8 mouse cellular contexts compared by ENCODE assay signal in the genomic region with DNA sequence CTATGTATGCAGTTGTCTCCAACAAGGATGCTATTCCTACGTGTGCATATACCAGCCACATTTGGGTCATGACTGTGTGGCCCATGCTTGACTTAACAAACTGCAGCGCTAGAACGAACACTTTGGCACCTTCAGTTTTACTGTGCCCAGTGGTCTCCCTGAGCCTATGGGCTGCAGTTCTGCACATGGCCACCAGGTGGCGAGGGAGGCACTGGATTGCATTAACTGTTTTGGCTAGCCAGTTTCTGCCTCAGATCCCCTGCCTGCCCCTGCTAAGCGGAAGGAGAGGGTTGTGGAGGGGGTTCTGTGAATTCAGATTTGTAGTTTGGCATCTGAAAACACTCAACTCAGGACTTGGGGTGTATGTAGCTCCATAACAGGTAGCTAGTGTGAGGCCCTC.
DNase-seq lines count a peak whose midpoint lies in the region; ATAC-seq and TF ChIP-seq lines count a peak whose summit lies in the region.

No protein-coding gene starts in this region.

- ATAC-seq in forebrain, embryonic 12.5 days (ENCODE audit: low FRiP score) = peak; percentile 17; the same call in 1 of the 2 replicates
- peak; percentile 61 to 71; a peak in 3 of 4 replicates for ATAC-seq in hematopoietic stem cell, adult 5-6 weeks (replicated peaks in 1 of 2; ENCODE audit: insufficient read depth in 1 of 2, low FRiP score in 2 of 2, low TSS enrichment in 1 of 2, low read depth in 1 of 2, poor library complexity in 2 of 2, severe bottlenecking in 2 of 2)
- ATAC-seq in lung, embryonic 14.5 days (ENCODE audit: insufficient read depth) = peak; percentile 10; the same call in 1 of the 2 replicates

- no peak for TF ChIP-seq POLR2A in ES-Bruce4 (IDR thresholded peaks at IDR 0.05; ENCODE audit: insufficient read depth, low read length)
- no peak for TF ChIP-seq POLR2A in olfactory bulb, adult 2 months (IDR thresholded peaks at IDR 0.05; ENCODE audit: insufficient read depth, low read depth, low read length)

- TF ChIP-seq EP300 in ES-Bruce4 (IDR thresholded peaks at IDR 0.05; ENCODE audit: insufficient read depth, low read depth, low read length) = no peak

- WGBS in forebrain, embryonic 12.5 days = 38% methylated on average over 5 of the region's 5 CpGs
- 33% methylated on average over 5 of the region's 5 CpGs for WGBS in lung, embryonic 14.5 days
- WGBS in olfactory bulb, adult 2 months = 22% methylated on average over 5 of the region's 5 CpGs

- no peaks in the 10 kb centered on the region for H3K9me3 ChIP-seq in ES-Bruce4 (replicated peaks; ENCODE audit: control insufficient read depth, insufficient read depth, low read length, poor library complexity, severe bottlenecking)
- H3K9me3 ChIP-seq in forebrain, embryonic 12.5 days = no peaks in the 10 kb centered on the region
- no peaks in the 10 kb centered on the region for H3K9me3 ChIP-seq in lung, embryonic 14.5 days (ENCODE audit: low read depth, low read length)

- H3K36me3 ChIP-seq in ES-Bruce4 (ENCODE audit: control insufficient read depth, insufficient read depth, low read length, poor library complexity, severe bottlenecking) = no peaks in the 10 kb centered on the region
- H3K36me3 ChIP-seq in forebrain, embryonic 12.5 days (replicated peaks) = peaks cover 47% of the 10 kb centered on the region
- peaks cover 55% of the 10 kb centered on the region for H3K36me3 ChIP-seq in lung, embryonic 14.5 days (ENCODE audit: insufficient read depth)

- no peak overlapping the region for H3K4me2 ChIP-seq in forebrain, embryonic 12.5 days
- no peak overlapping the region for H3K4me2 ChIP-seq in lung, embryonic 14.5 days

- H3K27ac ChIP-seq in ES-Bruce4 (ENCODE audit: insufficient read depth, low read length) = no peak overlapping the region
- H3K27ac ChIP-seq in forebrain, embryonic 12.5 days = 0 out of 2 replicates have a peak overlapping the region, but pooled peaks have one; percentile 42
- H3K27ac ChIP-seq in lung, embryonic 14.5 days (ENCODE audit: low read depth) = no peak overlapping the region
- 0 out of 2 replicates have a peak overlapping the region, but pooled peaks have one; percentile 5 for H3K27ac ChIP-seq in olfactory bulb, adult 2 months (ENCODE audit: insufficient read depth, low read depth, low read length)

- peaks cover 3% of the 10 kb centered on the region for H3K4me1 ChIP-seq in ES-Bruce4 (ENCODE audit: control insufficient read depth, insufficient read depth, low read length)
- H3K4me1 ChIP-seq in forebrain, embryonic 12.5 days = peaks cover 5% of the 10 kb centered on the region
- H3K4me1 ChIP-seq in lung, embryonic 14.5 days (ENCODE audit: insufficient read depth) = no peaks in the 10 kb centered on the region
- peaks cover 6% of the 10 kb centered on the region for H3K4me1 ChIP-seq in olfactory bulb, adult 2 months (ENCODE audit: control insufficient read depth, insufficient read depth, low read length)

- H3K9ac ChIP-seq in ES-Bruce4 (ENCODE audit: low read depth, poor library complexity, severe bottlenecking) = no peak overlapping the region
- no peak overlapping the region for H3K9ac ChIP-seq in forebrain, embryonic 12.5 days
- no peak overlapping the region for H3K9ac ChIP-seq in lung, embryonic 14.5 days

- H3K4me3 ChIP-seq in ES-Bruce4 (ENCODE audit: low read depth, low read length) = no peak overlapping the region
- H3K4me3 ChIP-seq in forebrain, embryonic 12.5 days (replicated peaks) = no peak overlapping the region
- H3K4me3 ChIP-seq in lung, embryonic 14.5 days (ENCODE audit: low read depth, low read length) = no peak overlapping the region
- no peak overlapping the region for H3K4me3 ChIP-seq in olfactory bulb, adult 2 months (ENCODE audit: insufficient read depth, low read depth, low read length)

- H3K27me3 ChIP-seq in ES-Bruce4 (ENCODE audit: control insufficient read depth, insufficient read depth, low read length, poor library complexity, severe bottlenecking) = no peaks in the 10 kb centered on the region
- no peaks in the 10 kb centered on the region for H3K27me3 ChIP-seq in forebrain, embryonic 12.5 days
- H3K27me3 ChIP-seq in lung, embryonic 14.5 days (ENCODE audit: insufficient read depth, low read length) = no peaks in the 10 kb centered on the region

- peak; percentile 30 for DNase-seq in brain, embryonic 18.5 days (ENCODE audit: low read depth, low spot score)
- peak; percentile 64 to 86 for DNase-seq in layer of hippocampus, adult 8-10 months (ENCODE audit: low spot score in 2 of 2)
- DNase-seq in lung, embryonic 14.5 days = peak; percentile 94
- DNase-seq in thymus, adult 18-20 months = peak; percentile 44 to 48

- peak; percentile 99 for TF ChIP-seq CTCF in ES-Bruce4 (IDR thresholded peaks at IDR 0.05; ENCODE audit: low read depth, low read length)
- peak; percentile 100 for TF ChIP-seq CTCF in lung, embryonic 14.5 days (IDR thresholded peaks at IDR 0.05; ENCODE audit: low read depth)
- TF ChIP-seq CTCF in olfactory bulb, adult 2 months (IDR thresholded peaks at IDR 0.05; ENCODE audit: insufficient read depth, low read depth, low read length) = peak; percentile 97

Comparison
In these comparisons a context has a peak if more than half of its experiments do, and no peak if none do; other contexts are left out.
1. H3K27ac ChIP-seq: peak in forebrain, embryonic 12.5 days (single experiment) and olfactory bulb, adult 2 months (single experiment); none in ES-Bruce4 (single experiment) and lung, embryonic 14.5 days (single experiment).
2. DNase-seq: peak in every context shown above with its lines; median percentile 94 in lung, embryonic 14.5 days; 75 in layer of hippocampus, adult 8-10 months; 46 in thymus, adult 18-20 months; 30 in brain, embryonic 18.5 days.
3. ATAC-seq: peak in every context shown above with its lines; median percentile 66 in hematopoietic stem cell, adult 5-6 weeks; 17 in forebrain, embryonic 12.5 days; 10 in lung, embryonic 14.5 days.
4. Peak in every context shown above with its lines, with median percentiles within 50 percentile points of each other: CTCF ChIP-seq.